Mouse (Mus musculus): ENCODE data around the gene Vmn1r199.

GRCm38 (mm10) chr13:22387050-22387449 lies 7.4 kb downstream of the Vmn1r199 start:
- TF ChIP-seq CTCF (IDR thresholded peaks at IDR 0.05; ENCODE audit: extremely low read depth, insufficient read length, insufficient replicate concordance, low read depth, low read length) (no peak), POLR2A (IDR thresholded peaks at IDR 0.05; ENCODE audit: low read depth, low read length) (no peak)
